Mouse (Mus musculus) frontal cortex, postnatal 25 days (tissue): ENCODE data around the gene Brinp1.
"Not testable (repeated sequence)": the region's sequence is repeated elsewhere in the genome, so short reads cannot be mapped to it uniquely, and the experiment has no call there.

Experiments used
- DNase-seq, 2 experiments: peaks; one replicate each; pipeline ENCODE4 v3.0.0; 2022; ENCODE audit warnings: low spot score in 2 of 2

The Brinp1 gene

DNA sequence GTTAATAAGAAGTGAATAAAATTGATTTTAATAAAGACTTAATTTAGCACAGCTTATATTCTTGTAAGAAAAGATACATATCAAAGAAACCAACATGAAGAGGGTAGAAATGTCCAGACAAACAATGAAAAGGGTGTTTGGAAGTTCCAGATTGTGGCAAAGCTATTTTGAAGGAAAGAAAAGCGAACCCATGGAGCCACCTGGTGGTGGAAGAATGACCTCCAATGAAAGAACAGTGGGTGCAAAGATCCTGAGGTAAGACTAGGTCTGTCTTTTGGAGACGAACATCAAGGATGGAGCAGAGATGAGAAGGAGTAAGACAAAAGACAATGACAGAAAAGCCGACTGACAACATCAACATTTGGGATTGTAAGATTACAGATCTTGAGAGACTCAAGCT lies 108.2 kb downstream of the Brinp1 start:
- no peak for DNase-seq

- not testable (repeated sequence) for DNase-seq
Observed at GRCm38 (mm10) chr4:68813997-68814396, 140.2 kb downstream of the Brinp1 start.

DNA sequence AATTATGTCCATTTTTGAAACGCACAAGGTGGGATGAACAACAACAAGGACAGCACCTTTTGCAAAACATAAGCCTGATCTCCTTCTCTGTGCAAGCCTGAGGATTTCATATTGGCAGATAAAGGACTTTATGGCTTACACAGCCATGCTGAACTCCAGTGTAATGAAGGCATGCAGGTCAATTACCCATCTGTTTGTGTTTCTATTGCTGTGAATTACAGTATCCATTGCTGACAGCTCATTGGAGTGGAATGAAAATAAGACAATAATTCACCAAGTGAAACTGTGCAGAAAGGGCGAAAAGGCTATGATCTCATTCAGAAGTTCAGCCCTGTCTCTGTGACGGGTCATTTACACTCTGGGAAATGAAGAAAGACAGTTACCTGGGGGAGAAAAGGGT lies 147.7 kb downstream of the Brinp1 start:
- no peak for DNase-seq

DNA sequence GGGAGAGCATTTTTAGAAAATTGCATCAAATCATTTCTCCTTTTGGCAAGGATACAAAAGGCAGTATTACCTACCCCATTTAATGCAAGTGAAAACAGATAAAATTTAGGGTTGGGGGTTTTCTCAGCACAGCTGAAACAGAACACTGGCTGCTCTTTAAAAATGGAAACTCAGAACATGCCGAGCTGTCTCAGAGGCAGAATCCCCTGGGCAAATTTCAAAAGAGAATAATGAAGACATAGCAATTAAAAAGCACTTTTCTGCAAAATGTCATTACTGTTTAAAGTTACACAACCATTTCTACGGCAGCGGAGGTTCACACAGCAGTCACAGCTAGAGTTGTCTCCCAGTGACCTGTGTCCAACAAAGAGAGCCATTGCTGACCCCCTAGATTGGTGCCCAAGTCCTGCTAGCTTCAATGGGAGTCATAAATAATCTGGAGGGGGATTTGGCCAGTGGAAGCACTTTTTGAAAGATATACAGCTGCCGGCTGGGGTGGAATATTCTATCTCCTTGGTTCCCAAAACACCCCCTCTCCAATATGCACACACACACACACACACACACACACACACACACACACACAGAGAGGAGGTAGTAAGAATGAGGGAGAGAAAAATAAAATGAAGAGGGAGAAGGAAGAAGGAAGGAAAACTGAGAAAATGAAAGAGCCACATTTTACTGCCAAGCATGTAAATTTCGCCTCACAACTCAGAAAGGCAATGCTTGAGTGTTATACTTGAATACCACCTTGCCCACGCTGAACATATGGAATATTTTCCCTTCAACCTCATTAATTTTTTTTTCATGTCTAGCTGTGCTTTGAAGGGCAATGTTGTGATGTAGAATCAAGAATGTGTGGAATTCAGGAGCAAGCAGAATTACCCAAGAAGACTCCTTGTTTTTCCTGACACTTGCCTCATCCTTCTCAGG lies 152.0 kb downstream of the Brinp1 start:
- DNase-seq, result no peak

- DNase-seq, result no peak
Observed at GRCm38 (mm10) chr4:68790003-68790402, 164.2 kb downstream of the Brinp1 start.

GRCm38 (mm10) chr4:68788477-68788999 lies 165.7 kb downstream of the Brinp1 start:
- DNase-seq, result no peak

- DNase-seq, result no peak
Observed at GRCm38 (mm10) chr4:68787642-68788041, 166.6 kb downstream of the Brinp1 start.

GRCm38 (mm10) chr4:68768256-68768655 lies 185.9 kb downstream of the Brinp1 start:
- no peak for DNase-seq

DNA sequence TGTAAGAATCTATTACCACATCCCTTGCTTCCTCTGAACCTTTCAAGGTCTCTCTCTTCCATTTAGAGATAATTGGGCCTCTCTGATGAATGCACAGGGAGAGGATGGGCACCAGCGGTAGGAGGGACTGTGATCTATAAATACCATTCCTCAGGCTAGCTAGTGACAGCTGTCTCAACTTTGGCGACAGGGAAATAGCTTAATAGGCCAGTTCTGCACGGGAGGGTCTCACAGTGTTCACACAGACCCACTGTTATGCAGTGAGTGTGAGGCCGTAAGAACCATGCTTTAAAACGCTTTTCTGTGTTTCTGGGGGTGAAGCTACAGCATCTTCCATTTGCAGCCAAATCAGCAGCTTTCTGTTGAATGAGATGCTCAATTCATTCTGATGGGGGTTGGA lies 186.8 kb downstream of the Brinp1 start:
- no peak for DNase-seq

DNA sequence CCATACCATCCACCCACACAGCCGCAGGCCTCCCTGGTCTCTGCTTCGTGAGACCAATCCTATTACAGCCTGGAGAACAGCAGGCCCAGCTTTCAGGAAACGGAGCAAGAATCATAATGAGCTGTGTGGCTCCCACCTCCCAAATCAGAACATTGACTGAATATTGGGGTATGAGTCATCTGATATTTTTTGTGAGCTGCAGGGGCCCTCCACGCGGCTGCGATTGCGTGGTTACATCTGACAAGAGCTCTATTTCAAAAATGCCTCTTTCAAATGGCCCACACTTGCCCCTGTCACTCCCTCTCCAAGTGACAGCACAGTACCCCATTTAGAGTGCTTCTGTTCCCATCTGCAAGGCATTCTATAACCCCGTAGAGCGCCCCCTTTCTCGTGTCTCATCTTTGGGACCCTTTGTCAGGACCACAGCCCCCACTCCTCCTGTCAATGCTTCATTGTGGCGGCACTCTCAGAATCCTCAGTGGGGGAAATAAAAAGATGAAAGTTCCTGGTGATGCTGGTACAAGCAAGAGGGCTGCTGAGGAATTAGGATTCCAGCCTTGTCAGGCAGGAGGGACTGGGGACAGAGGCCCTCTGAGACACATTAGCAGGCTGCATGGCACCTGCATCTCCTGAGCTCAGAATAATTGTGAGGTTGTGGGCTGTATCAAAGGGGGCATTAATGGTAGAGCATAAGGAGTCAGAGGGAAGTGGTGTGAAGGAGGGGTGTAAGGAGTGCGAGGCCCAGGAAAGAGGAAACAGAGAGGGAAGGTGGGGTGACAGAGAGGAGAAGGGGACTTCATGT lies 188.2 kb downstream of the Brinp1 start:
- peak in 1 of 2 experiments; percentile 41 for DNase-seq

DNA sequence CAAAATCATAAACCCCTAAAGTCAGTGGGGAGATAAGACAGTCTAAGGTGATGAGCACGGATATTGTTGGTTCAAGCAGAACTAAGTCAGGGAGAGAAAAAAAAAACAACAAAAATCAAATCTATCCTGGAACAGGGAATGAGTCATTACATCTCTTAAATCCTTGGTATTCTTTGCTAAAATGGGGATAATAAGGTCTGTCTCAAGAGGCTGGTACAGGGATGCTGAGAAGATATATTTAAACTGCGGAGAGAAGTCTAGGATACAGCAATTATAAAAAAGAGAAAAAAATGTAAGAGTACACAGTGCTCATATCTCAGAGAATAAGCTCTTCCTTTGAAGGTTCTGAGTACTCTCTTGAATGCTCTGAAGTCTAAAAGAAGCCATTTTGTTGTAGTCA lies 189.3 kb downstream of the Brinp1 start:
- DNase-seq, result no peak

GRCm38 (mm10) chr4:68720983-68721382 lies 233.2 kb downstream of the Brinp1 start:
- DNase-seq, result no peak
